Mouse (Mus musculus) mesoderm, embryonic 11.5 days (tissue): ENCODE data around the gene Rnf149.
A peak's percentile ranks its signal among the peaks of the same experiment; 100 is the strongest.
"Not testable (repeated sequence)": the region's sequence is repeated elsewhere in the genome, so short reads cannot be mapped to it uniquely, and the experiment has no call there.

ENCODE experiments used
- DNase-seq: peaks from one replicate; pipeline ENCODE4 v3.0.0-alpha.2; 2012; ENCODE audit warnings: low read depth, low spot score

The Rnf149 gene

DNA sequence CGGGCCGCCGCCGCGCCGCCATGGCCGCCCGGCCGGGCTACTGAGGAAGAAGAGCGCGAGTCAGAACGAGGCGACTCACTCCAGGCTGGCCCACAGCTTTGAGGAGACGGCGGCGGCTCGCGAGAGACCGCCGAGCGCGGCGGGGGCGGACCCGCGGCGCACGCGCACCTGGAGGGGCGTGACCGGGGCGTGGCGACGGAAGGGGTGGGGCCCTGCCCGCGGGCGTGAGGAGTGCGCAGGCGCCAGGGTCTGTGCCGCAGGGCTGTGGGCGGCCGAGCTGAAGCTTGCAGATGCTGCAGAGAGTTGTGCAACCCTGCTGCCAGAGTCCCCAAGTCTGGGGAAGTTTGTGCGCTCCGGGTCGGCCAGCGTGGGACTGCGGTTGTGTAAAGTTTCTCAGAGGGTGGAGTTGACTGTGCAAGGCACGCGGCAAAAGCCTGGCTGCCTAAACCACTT is at the start of gene Rnf149:
Gene Rnf149 (minus strand): TSS at position 153 of the 453 bp plus-strand sequence.
- peak; percentile 94 for DNase-seq

DNA sequence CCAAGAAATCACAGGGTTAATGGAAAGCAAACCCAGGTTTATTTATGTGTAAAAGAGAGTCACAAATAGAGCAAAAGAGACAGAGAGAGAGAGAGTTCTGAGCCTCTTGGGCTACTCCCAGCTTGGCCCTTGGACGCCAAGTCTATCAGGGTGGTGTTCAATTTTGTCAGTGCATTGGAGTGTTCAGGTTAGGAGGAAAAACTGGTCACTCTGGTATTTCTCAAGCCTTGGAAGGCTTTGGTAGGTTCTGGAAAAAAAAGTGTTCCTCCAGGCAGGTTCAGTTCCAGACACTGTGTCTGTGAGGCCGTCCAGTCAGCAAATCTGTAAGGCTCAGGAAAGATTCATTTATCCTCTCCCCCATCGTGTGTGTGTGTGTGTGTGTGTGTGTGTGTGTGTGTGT is 48.3 kb upstream of the Rnf149 start:
- DNase-seq: no peak

- DNase-seq: no peak
Observed at GRCm38 (mm10) chr1:39623729-39624128, 46.5 kb upstream of the Rnf149 start.

DNA sequence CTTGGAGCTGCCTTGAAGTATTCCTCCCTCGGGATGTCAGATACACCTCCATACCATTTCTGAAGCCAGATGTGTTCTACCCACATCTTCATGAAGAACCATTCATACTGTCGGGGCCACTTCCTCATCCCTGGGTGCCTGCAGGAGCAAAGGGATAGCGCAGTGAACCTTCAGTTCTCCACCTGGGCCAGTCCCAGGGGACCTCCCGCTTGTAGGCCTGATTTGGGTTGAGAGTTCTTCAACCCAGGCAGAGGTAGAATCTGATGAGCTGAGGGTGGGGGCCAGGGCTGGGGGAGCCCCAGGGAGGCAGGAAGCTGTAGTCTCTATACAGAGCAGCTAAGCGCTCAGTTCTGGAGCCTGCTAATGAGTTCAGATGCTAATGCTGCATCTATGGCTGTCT is 45.9 kb upstream of the Rnf149 start:
- DNase-seq: no peak

GRCm38 (mm10) chr1:39618524-39618923 is 41.3 kb upstream of the Rnf149 start:
- DNase-seq: peak; percentile 51

GRCm38 (mm10) chr1:39615526-39615925 is 38.3 kb upstream of the Rnf149 start:
- DNase-seq: no peak

GRCm38 (mm10) chr1:39614462-39615279 is 37.5 kb upstream of the Rnf149 start:
- DNase-seq: peak; percentile 76

DNA sequence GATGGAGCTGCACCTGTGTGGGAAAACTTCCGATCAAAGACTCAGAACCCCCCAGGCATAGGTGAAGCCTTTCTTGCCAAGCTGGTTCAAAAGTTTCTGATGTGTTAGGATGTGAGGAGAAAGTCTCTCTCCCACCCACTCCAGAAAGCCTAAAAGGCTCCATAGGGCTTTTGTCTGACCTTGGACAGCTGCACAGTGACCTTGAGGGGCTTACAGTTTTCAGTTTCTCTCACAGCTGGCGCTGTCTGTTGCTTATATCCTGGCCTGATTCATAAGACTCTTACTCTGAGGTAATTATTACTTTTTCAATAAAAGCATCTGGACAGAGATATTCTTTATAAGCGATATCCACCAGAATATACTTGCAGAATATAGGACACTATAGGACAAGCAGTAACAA is 35.9 kb upstream of the Rnf149 start:
- DNase-seq: no peak

DNA sequence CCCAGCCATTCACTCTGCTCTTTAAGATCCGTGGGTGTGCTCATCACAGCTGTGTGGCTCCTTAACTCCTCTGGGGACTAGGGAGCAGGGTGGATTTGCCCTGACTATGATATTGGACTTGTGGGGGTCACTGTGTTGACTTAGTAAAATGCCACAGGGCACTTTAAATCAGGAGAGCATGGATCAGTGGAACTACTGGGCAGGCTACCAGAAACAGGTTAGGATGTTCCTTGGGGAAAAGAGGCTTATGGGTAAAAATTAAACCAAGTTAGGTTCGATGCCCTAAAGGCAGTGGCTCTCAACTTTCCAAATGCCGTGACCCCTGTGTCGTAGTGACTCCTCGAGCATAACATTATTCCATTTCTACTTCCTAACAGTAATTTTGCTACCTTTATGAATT is 35.3 kb upstream of the Rnf149 start:
- no peak for DNase-seq

- no peak for DNase-seq
Observed at GRCm38 (mm10) chr1:39608534-39608933, 31.3 kb upstream of the Rnf149 start.

- DNase-seq: no peak
Observed at GRCm38 (mm10) chr1:39602477-39602876, 25.3 kb upstream of the Rnf149 start.

GRCm38 (mm10) chr1:39598726-39599125 is 21.5 kb upstream of the Rnf149 start:
- no peak for DNase-seq

DNA sequence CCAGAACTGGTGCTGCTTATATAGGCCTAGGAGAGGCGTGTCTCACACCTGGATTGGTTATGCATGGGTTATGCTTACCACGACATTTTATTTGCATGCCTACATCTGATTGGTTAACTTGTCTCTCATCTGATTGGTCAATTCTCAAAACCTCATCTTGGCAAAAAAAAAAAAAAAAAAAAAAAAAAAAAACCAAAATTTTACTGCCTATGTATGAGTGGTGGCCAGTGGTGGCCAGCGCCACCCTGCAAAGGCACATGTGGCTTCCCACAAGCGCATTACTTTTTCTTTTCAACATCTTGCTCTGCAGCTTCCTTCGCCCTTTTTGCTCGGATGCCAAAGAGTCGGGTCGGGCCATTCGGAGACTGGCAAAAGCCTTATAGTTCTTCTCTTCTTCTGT is 19.9 kb upstream of the Rnf149 start:
- not testable (repeated sequence) for DNase-seq

DNA sequence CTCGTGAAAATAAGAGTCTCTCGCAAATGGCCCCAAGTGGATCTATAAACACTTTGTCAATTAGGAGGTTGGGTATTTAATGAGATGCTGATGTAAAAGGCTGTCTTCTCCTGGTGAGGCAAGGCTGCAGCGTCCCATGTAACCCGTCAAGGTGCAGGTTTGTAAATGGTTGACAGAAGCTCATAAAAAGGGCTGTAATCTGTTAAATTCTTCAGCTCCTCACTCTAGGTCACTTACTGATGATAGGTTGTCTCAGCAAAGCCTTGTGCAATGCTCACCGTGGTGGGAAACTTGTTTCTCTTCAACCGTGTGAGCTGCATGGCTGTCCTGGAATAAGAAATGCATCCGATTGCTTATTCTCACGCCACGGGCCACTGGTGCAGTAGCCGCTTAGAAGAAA is 16.6 kb upstream of the Rnf149 start:
- DNase-seq: no peak

DNA sequence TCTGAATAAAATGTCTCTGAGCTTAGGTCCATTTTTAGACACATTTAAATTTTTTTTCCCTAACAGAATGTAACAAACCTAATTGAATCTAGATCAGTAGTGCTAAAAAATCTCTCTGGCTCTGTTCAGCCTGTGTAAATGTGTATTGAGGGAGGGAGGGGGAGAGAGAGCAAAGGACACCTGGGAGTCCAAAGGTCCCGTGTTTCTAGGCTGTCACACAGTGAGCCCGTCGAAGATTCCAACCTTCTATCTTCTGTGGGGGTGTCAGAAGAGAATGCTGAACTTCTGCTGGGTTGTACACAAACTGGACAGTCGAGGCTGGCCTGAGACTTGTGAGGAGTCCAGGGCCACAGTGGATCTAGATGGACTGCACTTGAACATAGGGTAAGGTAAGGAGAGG is 14.9 kb upstream of the Rnf149 start:
- DNase-seq: no peak

DNA sequence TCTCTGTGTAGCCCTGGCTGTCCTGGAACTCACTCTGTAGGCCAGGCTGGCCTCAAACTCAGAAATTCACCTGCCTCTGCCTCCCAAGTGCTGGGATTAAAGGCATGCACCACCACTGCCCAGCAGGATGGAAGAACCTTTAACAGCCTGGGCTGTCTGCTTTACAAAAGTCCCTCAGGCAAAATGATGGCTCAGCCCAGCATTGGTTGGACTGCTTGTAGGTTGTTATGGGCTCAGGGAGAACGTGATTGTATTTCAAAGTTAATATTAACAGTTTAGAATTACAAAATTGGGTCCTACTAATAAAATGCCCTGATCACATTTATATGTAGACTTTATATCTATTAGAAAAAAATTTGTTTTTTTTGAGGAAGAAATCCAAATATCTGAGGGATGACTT is 14.4 kb upstream of the Rnf149 start:
- not testable (repeated sequence) for DNase-seq

DNA sequence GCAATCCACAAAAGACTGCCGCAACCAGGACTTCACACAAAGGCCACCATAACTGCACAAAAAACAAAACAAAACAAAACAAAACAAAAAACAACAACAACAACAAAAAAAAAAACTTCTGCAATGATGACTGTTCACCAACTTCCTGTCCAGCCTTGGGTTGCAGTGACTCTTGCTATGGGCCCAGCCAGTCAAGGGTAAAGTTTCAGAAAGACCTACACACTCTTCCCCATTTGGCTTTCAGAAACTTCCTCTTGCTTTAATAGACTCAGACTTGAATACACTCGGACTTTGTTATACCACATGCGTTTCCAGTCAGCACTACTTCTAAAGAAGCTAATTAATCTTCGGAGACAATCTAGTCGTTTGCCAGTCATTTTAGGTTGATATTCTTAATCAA is 13.0 kb upstream of the Rnf149 start:
- DNase-seq: no peak

GRCm38 (mm10) chr1:39585416-39585815 is 8.2 kb upstream of the Rnf149 start:
- no peak for DNase-seq

GRCm38 (mm10) chr1:39583173-39583572 is 6.0 kb upstream of the Rnf149 start:
- DNase-seq: no peak

DNA sequence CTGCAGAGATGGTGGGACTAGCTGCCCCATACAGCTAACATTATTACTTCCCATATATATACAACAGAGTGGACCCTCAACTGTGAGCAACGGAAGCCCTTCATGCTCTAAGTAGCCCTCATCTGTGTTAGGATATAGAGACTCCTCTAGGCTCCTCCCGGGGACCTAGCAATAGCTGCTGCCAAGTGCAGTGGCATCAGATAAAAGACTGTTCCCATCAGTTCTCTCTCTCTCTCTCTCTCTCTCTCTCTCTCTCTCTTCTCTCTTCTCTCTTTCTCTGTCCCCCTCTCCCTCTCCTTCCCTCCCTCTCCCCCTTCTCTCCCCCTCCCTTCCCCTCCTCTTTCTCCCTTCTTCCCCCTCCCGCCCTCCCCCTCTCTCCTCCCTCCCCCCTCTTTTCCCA is 4.0 kb upstream of the Rnf149 start:
- no peak for DNase-seq

GRCm38 (mm10) chr1:39579139-39579538 is 1.9 kb upstream of the Rnf149 start:
- DNase-seq: no peak

DNA sequence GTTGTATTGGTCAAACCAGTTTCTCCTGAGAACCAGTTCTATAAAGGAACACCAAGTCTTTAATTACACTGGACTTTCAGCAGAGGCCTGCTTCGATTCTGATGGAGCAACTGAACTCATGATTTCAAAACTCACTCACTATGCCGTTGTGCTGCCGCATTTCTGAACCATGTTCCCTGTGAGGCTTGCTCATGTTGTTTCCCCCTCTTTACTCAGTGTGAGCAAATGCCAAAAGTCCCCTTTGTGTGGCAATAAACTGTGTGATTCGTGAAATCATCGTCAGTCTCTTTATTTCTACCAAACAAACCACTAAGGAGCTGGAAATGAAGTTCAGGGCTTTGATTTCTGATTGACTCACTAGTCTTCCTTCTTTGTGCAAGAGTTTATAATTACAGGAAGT is 1.2 kb upstream of the Rnf149 start:
- no peak for DNase-seq

- DNase-seq: peak; percentile 64
Observed at GRCm38 (mm10) chr1:39576431-39577243, 568 bp downstream of the Rnf149 start.
